Mouse (Mus musculus): ENCODE data around the gene Mgat4e. TPM values are rescaled to one million over a fixed set of nuclear protein-coding genes. Genes with fewer than 3 reads are reported as not detected.

Mgat4e gene
- polyA plus RNA-seq, 1 experiment = 108 TPM

GRCm38 (mm10) chr1:134513312-134513860 is 36.1 kb downstream of the Mgat4e start:
- Histone ChIP-seq H3K4me1 (ENCODE audit: control insufficient read depth, insufficient read depth, low read length) (peaks cover 3% of the 10 kb centered on the region; the same call in 1 of the 2 replicates), H3K4me3 (ENCODE audit: control insufficient read depth, low read depth, low read length) (peak overlapping the region; percentile 57), H3K27ac (ENCODE audit: control insufficient read depth, insufficient read depth, low read depth, low read length) (no peak overlapping the region), H3K36me3 (ENCODE audit: control insufficient read depth, insufficient read depth, low read length) (no peaks in the 10 kb centered on the region), H3K27me3 (ENCODE audit: control insufficient read depth, insufficient read depth, low read length) (no peaks in the 10 kb centered on the region)
- no peak for TF ChIP-seq POLR2A (IDR thresholded peaks at IDR 0.05; ENCODE audit: control insufficient read depth, low read depth, low read length)
- TF ChIP-seq CTCF (IDR thresholded peaks at IDR 0.05; ENCODE audit: control insufficient read depth, insufficient read depth, insufficient replicate concordance, low read depth, low read length) = no peak

GRCm38 (mm10) chr1:134512584-134512983 is 36.9 kb downstream of the Mgat4e start:
- no peak overlapping the region for H3K4me3 ChIP-seq (ENCODE audit: control insufficient read depth, low read depth, low read length)
- no peak for TF ChIP-seq CTCF (IDR thresholded peaks at IDR 0.05; ENCODE audit: control insufficient read depth, insufficient read depth, insufficient replicate concordance, low read depth, low read length)
- no peak for TF ChIP-seq POLR2A (IDR thresholded peaks at IDR 0.05; ENCODE audit: control insufficient read depth, low read depth, low read length)

GRCm38 (mm10) chr1:134512183-134512582 is 37.3 kb downstream of the Mgat4e start:
- Histone ChIP-seq H3K4me1 (ENCODE audit: control insufficient read depth, insufficient read depth, low read length) (peaks cover 3% of the 10 kb centered on the region; the same call in 1 of the 2 replicates), H3K36me3 (ENCODE audit: control insufficient read depth, insufficient read depth, low read length) (no peaks in the 10 kb centered on the region), H3K4me3 (ENCODE audit: control insufficient read depth, low read depth, low read length) (no peak overlapping the region), H3K27me3 (ENCODE audit: control insufficient read depth, insufficient read depth, low read length) (no peaks in the 10 kb centered on the region), H3K27ac (ENCODE audit: control insufficient read depth, insufficient read depth, low read depth, low read length) (no peak overlapping the region)
- TF ChIP-seq POLR2A (IDR thresholded peaks at IDR 0.05; ENCODE audit: control insufficient read depth, low read depth, low read length) = no peak
- TF ChIP-seq CTCF (IDR thresholded peaks at IDR 0.05; ENCODE audit: control insufficient read depth, insufficient read depth, insufficient replicate concordance, low read depth, low read length) = no peak

More at GRCm38 (mm10) chr1:134512584-134512983, 36.9 kb downstream of the Mgat4e start:
- Histone ChIP-seq H3K4me1 (ENCODE audit: control insufficient read depth, insufficient read depth, low read length) (peaks cover 3% of the 10 kb centered on the region; the same call in 1 of the 2 replicates), H3K27ac (ENCODE audit: control insufficient read depth, insufficient read depth, low read depth, low read length) (no peak overlapping the region), H3K27me3 (ENCODE audit: control insufficient read depth, insufficient read depth, low read length) (no peaks in the 10 kb centered on the region), H3K36me3 (ENCODE audit: control insufficient read depth, insufficient read depth, low read length) (no peaks in the 10 kb centered on the region)

- TF ChIP-seq CTCF (IDR thresholded peaks at IDR 0.05; ENCODE audit: control insufficient read depth, insufficient read depth, insufficient replicate concordance, low read depth, low read length) (no peak), POLR2A (IDR thresholded peaks at IDR 0.05; ENCODE audit: control insufficient read depth, low read depth, low read length) (no peak)
- Histone ChIP-seq H3K4me3 (ENCODE audit: control insufficient read depth, low read depth, low read length) (no peak overlapping the region), H3K4me1 (ENCODE audit: control insufficient read depth, insufficient read depth, low read length) (peaks cover 3% of the 10 kb centered on the region; the same call in 1 of the 2 replicates), H3K27me3 (ENCODE audit: control insufficient read depth, insufficient read depth, low read length) (no peaks in the 10 kb centered on the region), H3K27ac (ENCODE audit: control insufficient read depth, insufficient read depth, low read depth, low read length) (no peak overlapping the region), H3K36me3 (ENCODE audit: control insufficient read depth, insufficient read depth, low read length) (0 out of 2 replicates have a peak, but pooled peaks cover 1% of the 10 kb centered on the region)
Observed at GRCm38 (mm10) chr1:134510018-134510417, 39.5 kb downstream of the Mgat4e start.

- H3K27me3 ChIP-seq (ENCODE audit: control insufficient read depth, insufficient read depth, low read length) = no peaks in the 10 kb centered on the region
- TF ChIP-seq POLR2A (IDR thresholded peaks at IDR 0.05; ENCODE audit: control insufficient read depth, low read depth, low read length) (no peak), CTCF (IDR thresholded peaks at IDR 0.05; ENCODE audit: control insufficient read depth, insufficient read depth, insufficient replicate concordance, low read depth, low read length) (no peak)
- peak overlapping the region; percentile 7; the same call in 1 of the 2 replicates for H3K4me3 ChIP-seq (ENCODE audit: control insufficient read depth, low read depth, low read length)
- H3K4me1 ChIP-seq (ENCODE audit: control insufficient read depth, insufficient read depth, low read length) = no peaks in the 10 kb centered on the region
- H3K36me3 ChIP-seq (ENCODE audit: control insufficient read depth, insufficient read depth, low read length) = 0 out of 2 replicates have a peak, but pooled peaks cover 1% of the 10 kb centered on the region
- no peak overlapping the region for H3K27ac ChIP-seq (ENCODE audit: control insufficient read depth, insufficient read depth, low read depth, low read length)
Observed at GRCm38 (mm10) chr1:134506201-134506600, 43.3 kb downstream of the Mgat4e start.

GRCm38 (mm10) chr1:134500916-134501315 is 48.6 kb downstream of the Mgat4e start:
- no peak for TF ChIP-seq POLR2A (IDR thresholded peaks at IDR 0.05; ENCODE audit: control insufficient read depth, low read depth, low read length)
- no peak for TF ChIP-seq CTCF (IDR thresholded peaks at IDR 0.05; ENCODE audit: control insufficient read depth, insufficient read depth, insufficient replicate concordance, low read depth, low read length)
- no peaks in the 10 kb centered on the region for H3K27me3 ChIP-seq (ENCODE audit: control insufficient read depth, insufficient read depth, low read length)
- no peaks in the 10 kb centered on the region for H3K36me3 ChIP-seq (ENCODE audit: control insufficient read depth, insufficient read depth, low read length)
- H3K4me1 ChIP-seq (ENCODE audit: control insufficient read depth, insufficient read depth, low read length) = no peaks in the 10 kb centered on the region
- H3K4me3 ChIP-seq (ENCODE audit: control insufficient read depth, low read depth, low read length) = no peak overlapping the region
- H3K27ac ChIP-seq (ENCODE audit: control insufficient read depth, insufficient read depth, low read depth, low read length) = no peak overlapping the region

- no peak for TF ChIP-seq CTCF (IDR thresholded peaks at IDR 0.05; ENCODE audit: control insufficient read depth, insufficient read depth, insufficient replicate concordance, low read depth, low read length)
- TF ChIP-seq POLR2A (IDR thresholded peaks at IDR 0.05; ENCODE audit: control insufficient read depth, low read depth, low read length) = no peak
- Histone ChIP-seq H3K36me3 (ENCODE audit: control insufficient read depth, insufficient read depth, low read length) (no peaks in the 10 kb centered on the region), H3K4me1 (ENCODE audit: control insufficient read depth, insufficient read depth, low read length) (no peaks in the 10 kb centered on the region), H3K27me3 (ENCODE audit: control insufficient read depth, insufficient read depth, low read length) (no peaks in the 10 kb centered on the region), H3K4me3 (ENCODE audit: control insufficient read depth, low read depth, low read length) (no peak overlapping the region), H3K27ac (ENCODE audit: control insufficient read depth, insufficient read depth, low read depth, low read length) (no peak overlapping the region)
Observed at GRCm38 (mm10) chr1:134495991-134496390, 53.5 kb downstream of the Mgat4e start.

All from testis, adult 2 months (tissue).